Mouse (Mus musculus): ENCODE results near the gene Ube2q1.

GRCm38 (mm10) chr3:89738509-89738908, 34.9 kb upstream of the Ube2q1 start:
- TF ChIP-seq CTCF (IDR thresholded peaks at IDR 0.05; ENCODE audit: extremely low read depth, insufficient read length, insufficient replicate concordance, low read depth, low read length) (no peak), POLR2A (IDR thresholded peaks at IDR 0.05; ENCODE audit: low read depth, low read length) (no peak)
